Mouse (Mus musculus): ENCODE measurements around the gene Ppp3ca.

DNA sequence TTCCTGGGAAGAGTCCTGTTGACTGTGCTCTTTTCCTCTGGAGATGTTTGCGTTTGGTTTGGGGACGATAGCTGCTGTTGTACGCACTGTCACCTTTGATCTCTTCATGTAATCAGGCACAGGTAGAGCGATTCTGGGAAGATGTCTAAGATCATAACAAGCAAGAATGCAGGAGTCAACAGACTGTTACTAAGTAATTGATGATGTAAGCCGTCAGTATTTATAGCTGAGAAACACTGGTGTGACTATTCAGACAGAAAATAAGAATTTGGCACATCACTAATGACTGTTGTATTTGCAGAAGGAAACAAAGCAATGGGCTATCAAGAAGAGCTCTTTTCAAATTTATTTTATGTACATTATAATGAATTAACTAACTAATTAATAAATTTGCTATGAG, 4.6 kb downstream of the Ppp3ca start:
- no peak for TF ChIP-seq FOSL1 (IDR thresholded peaks at IDR 0.05; ENCODE audit: insufficient read depth, low read length, poor library complexity, severe bottlenecking)
- TF ChIP-seq MYOG (IDR thresholded peaks at IDR 0.05; ENCODE audit: control insufficient read depth, extremely low read depth, insufficient read length) = no peak
- TF ChIP-seq CTCF (IDR thresholded peaks at IDR 0.05; ENCODE audit: control insufficient read depth, insufficient read depth, insufficient read length) = no peak
- no peak for TF ChIP-seq USF1 (IDR thresholded peaks at IDR 0.05; ENCODE audit: low read depth)
- no peak for TF ChIP-seq CEBPB (IDR thresholded peaks at IDR 0.05; ENCODE audit: low read depth)
